Mouse (Mus musculus): ENCODE data around the gene Cgn.

GRCm38 (mm10) chr3:94813651-94814050, 27.4 kb upstream of the Cgn start:
- TF ChIP-seq CTCF (IDR thresholded peaks at IDR 0.05) (no peak), POLR2A (IDR thresholded peaks at IDR 0.05; ENCODE audit: insufficient read depth, low read depth, low read length) (no peak)

Measured in heart, adult 2 months (tissue).